Mouse (Mus musculus): ENCODE data around the gene Spop. TPM values are rescaled to one million over a fixed set of nuclear protein-coding genes. Genes with fewer than 3 reads are reported as not detected.

The Spop gene
- polyA plus RNA-seq, 1 experiment from 2014 or later, result 62.0 TPM

Other genes with a start within 250 kb of the Spop start
- not detected in 2 replicates for gene Tac4, start 152.6 kb upstream of the Spop start, polyA plus RNA-seq (2014; fragmentation: Nextera tagmentation; extraction: Ambion mirVana)
- 66.5 and 68.0 TPM in 2 replicates for gene Kat7, start 103.8 kb upstream of the Spop start, polyA plus RNA-seq (2014; fragmentation: Nextera tagmentation; extraction: Ambion mirVana)
- gene Fam117a, start 77.1 kb upstream of the Spop start, polyA plus RNA-seq (2014; fragmentation: Nextera tagmentation; extraction: Ambion mirVana), result 3.3 and 4.0 TPM in 2 replicates
- 168 and 174 TPM in 2 replicates for gene Slc35b1, start 29.4 kb upstream of the Spop start, polyA plus RNA-seq (2014; fragmentation: Nextera tagmentation; extraction: Ambion mirVana)
- gene Nxph3, start 100.5 kb downstream of the Spop start, polyA plus RNA-seq (2014; fragmentation: Nextera tagmentation; extraction: Ambion mirVana), result 7.8 and 10.3 TPM in 2 replicates
- 5.0 and 7.8 TPM in 2 replicates for gene Ngfr, start 173.7 kb downstream of the Spop start, polyA plus RNA-seq (2014; fragmentation: Nextera tagmentation; extraction: Ambion mirVana)

Data from forebrain, embryonic 14.5 days (tissue).